Comparison of ENCODE assay signal across 8 mouse cellular contexts in the genomic region with DNA sequence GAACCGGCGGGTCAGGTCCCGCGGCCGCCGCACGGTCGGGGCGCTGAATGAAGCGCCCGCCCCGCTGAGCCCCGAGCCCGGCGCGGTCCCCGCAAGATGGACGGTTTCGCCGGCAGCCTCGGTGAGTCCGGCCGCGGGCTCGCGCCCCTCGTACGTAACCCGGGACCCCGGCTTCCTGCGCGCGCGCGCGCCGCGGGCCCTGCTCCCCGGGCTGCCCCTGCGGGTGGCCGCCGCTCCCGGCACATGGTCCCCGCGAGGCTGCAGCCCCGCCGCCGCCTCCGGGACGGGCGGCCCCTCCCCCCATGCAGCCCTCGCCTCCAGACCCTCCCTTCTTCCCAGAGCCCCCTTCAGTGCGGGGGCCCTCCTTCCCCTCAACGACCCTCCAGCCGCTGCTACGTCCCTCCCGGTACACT. TPM values are rescaled to one million over a fixed set of nuclear protein-coding genes. Genes with fewer than 3 reads are reported as not detected.
DNase-seq lines count a peak whose midpoint lies in the region; ATAC-seq and TF ChIP-seq lines count a peak whose summit lies in the region.

No protein-coding gene starts in this region.

- H3K4me3 ChIP-seq in gastrocnemius, adult 2 months, result peak overlapping the region; percentile 87
- peak overlapping the region; percentile 92 for H3K4me3 ChIP-seq in hindbrain, embryonic 16.5 days (ENCODE audit: low read length)
- peak overlapping the region; percentile 87 for H3K4me3 ChIP-seq in midbrain, embryonic 11.5 days (ENCODE audit: low read depth, low read length)

- H3K4me1 ChIP-seq in hindbrain, embryonic 16.5 days (ENCODE audit: control insufficient read depth, insufficient read depth, low read depth, low read length), result peaks cover 20% of the 10 kb centered on the region
- H3K4me1 ChIP-seq in midbrain, embryonic 11.5 days (ENCODE audit: control insufficient read depth, insufficient read depth, low read length), result peaks cover 14% of the 10 kb centered on the region

- DNase-seq in gastrocnemius, adult 2 months, result peak; percentile 64
- DNase-seq in gastrocnemius, adult 8-10 months (ENCODE audit: low spot score in 2 of 2), result no peak
- DNase-seq in brain, embryonic 14.5 days (ENCODE audit: low read depth), result peak; percentile 39
- DNase-seq in midbrain, embryonic 11.5 days (ENCODE audit: low spot score, missing footprints), result no peak
- no peak for DNase-seq in ovary, postnatal 14 days (ENCODE audit: low spot score)
- no peak for DNase-seq in right cerebral cortex, postnatal 10 days (ENCODE audit: low spot score in 2 of 2)

- WGBS in hindbrain, embryonic 16.5 days, result under 1% methylated on average over 31 of the region's 57 CpGs
- WGBS in midbrain, embryonic 11.5 days, result under 1% methylated on average over 19 of the region's 57 CpGs

- no peaks in the 10 kb centered on the region for H3K36me3 ChIP-seq in hindbrain, embryonic 16.5 days (ENCODE audit: control insufficient read depth, insufficient read depth, low read length)
- H3K36me3 ChIP-seq in midbrain, embryonic 11.5 days (ENCODE audit: control insufficient read depth, insufficient read depth, low read length), result no peaks in the 10 kb centered on the region

- peak; percentile 21 for ATAC-seq in CD4-positive, CD25-positive, alpha-beta regulatory T cell, adult 4 months
- ATAC-seq in hindbrain, embryonic 16.5 days, result peak; percentile 79
- peak; percentile 81 for ATAC-seq in midbrain, embryonic 11.5 days (ENCODE audit: low FRiP score)

- peak overlapping the region; percentile 95 for H3K9ac ChIP-seq in hindbrain, embryonic 16.5 days (ENCODE audit: low read depth, low read length)
- H3K9ac ChIP-seq in midbrain, embryonic 11.5 days (ENCODE audit: low read length), result peak overlapping the region; percentile 89

- intact Hi-C loops in gastrocnemius, adult 2 months (cut with DNase I), result loop anchor here (2.0 to 5.0 kb wide), 2 partner anchors 74 to 161 kb away; no protein-coding TSS in a partner anchor

- H3K27me3 ChIP-seq in hindbrain, embryonic 16.5 days (replicated peaks; ENCODE audit: control insufficient read depth, insufficient read depth, low read length), result no peaks in the 10 kb centered on the region
- no peaks in the 10 kb centered on the region for H3K27me3 ChIP-seq in midbrain, embryonic 11.5 days (ENCODE audit: control insufficient read depth, insufficient read depth, low read length)

- TF ChIP-seq POLR2A in brain, embryonic 14.5 days (IDR thresholded peaks at IDR 0.05; ENCODE audit: borderline replicate concordance, extremely low read depth, insufficient read depth, insufficient read length, poor library complexity, severe bottlenecking), result no peak

- no peak for TF ChIP-seq CTCF in gastrocnemius, adult 2 months (IDR thresholded peaks at IDR 0.05)
- TF ChIP-seq CTCF in brain, embryonic 14.5 days (IDR thresholded peaks at IDR 0.05; ENCODE audit: borderline replicate concordance, extremely low read depth, insufficient read depth, insufficient read length), result no peak

- H3K27ac ChIP-seq in gastrocnemius, adult 2 months, result peak overlapping the region; percentile 90
- peak overlapping the region; percentile 92 for H3K27ac ChIP-seq in hindbrain, embryonic 16.5 days (ENCODE audit: low read depth, low read length)
- H3K27ac ChIP-seq in midbrain, embryonic 11.5 days (ENCODE audit: low read depth, low read length), result peak overlapping the region; percentile 68

- H3K9me3 ChIP-seq in hindbrain, embryonic 16.5 days (ENCODE audit: control insufficient read depth, low read length), result 0 out of 2 replicates have a peak, but pooled peaks cover 2% of the 10 kb centered on the region
- no peaks in the 10 kb centered on the region for H3K9me3 ChIP-seq in midbrain, embryonic 11.5 days (ENCODE audit: control insufficient read depth, low read length)

- peak overlapping the region; percentile 80 for H3K4me2 ChIP-seq in hindbrain, embryonic 16.5 days (ENCODE audit: low read length)
- peak overlapping the region; percentile 71 for H3K4me2 ChIP-seq in midbrain, embryonic 11.5 days

RNA-seq across cellular contexts. Expression of a gene that starts 0.4 kb away (rescaled TPM):
- total RNA-seq in gastrocnemius, adult 2 months (2021), result 1 to 10 TPM; 1.8 to 2.6 TPM
- total RNA-seq in gastrocnemius, adult 8-10 months (2022), result 1 to 10 TPM; 1.2 to 1.9 (median 1.6) TPM
- polyA plus RNA-seq in CD4-positive, CD25-positive, alpha-beta regulatory T cell, adult 4 months (2017; shearing (Covaris generic)), result 10 to 100 TPM; 15.6 to 15.8 TPM
- 49.9 and 56.1 TPM in 2 replicates for polyA plus RNA-seq in brain, embryonic 14.5 days (2012; rRNA removed)
- polyA plus RNA-seq in hindbrain, embryonic 16.5 days (2015; fragmentation: Nextera tagmentation; extraction: Ambion mirVana), result 22.7 and 28.0 TPM in 2 replicates
- polyA plus RNA-seq in midbrain, embryonic 11.5 days (2014; fragmentation: Nextera tagmentation; extraction: Ambion mirVana), result 40.5 and 41.2 TPM in 2 replicates

Comparison
In these comparisons a context has a peak if more than half of its experiments do, and no peak if none do; other contexts are left out.
1. DNase-seq: peak in gastrocnemius, adult 2 months (single experiment) and brain, embryonic 14.5 days (single experiment); none in gastrocnemius, adult 8-10 months (0 of 2), midbrain, embryonic 11.5 days (single experiment), ovary, postnatal 14 days (single experiment) and right cerebral cortex, postnatal 10 days (0 of 2).
2. ATAC-seq: peak in every context shown above with its lines; median percentile 81 in midbrain, embryonic 11.5 days; 79 in hindbrain, embryonic 16.5 days; 21 in CD4-positive, CD25-positive, alpha-beta regulatory T cell, adult 4 months.
3. Peak in every context shown above with its lines, with median percentiles within 50 percentile points of each other: H3K27ac ChIP-seq and H3K4me3 ChIP-seq.